Mouse (Mus musculus) stomach, postnatal 0 days (tissue): Measurements from ENCODE around the gene Ralgapa2. TPM values are rescaled to one million over a fixed set of nuclear protein-coding genes. Genes with fewer than 3 reads are reported as not detected.

Source experiments
- ATAC-seq: fragments of 200-750 bp; cut with Nextera tagmentation; 2 replicates; pipeline ENCODE4 v1.8.0; 2017; ENCODE audit not compliant: low FRiP score, low TSS enrichment
- DNase-seq: peaks from one replicate; pipeline ENCODE4 v3.0.0-alpha.2; 2016; ENCODE audit warnings: low spot score
- H3K27ac ChIP-seq: fragments of 300-500 bp; sonication (generic); replicated peaks from 2 replicates; pipeline ENCODE4 v1.5.1; 2014; ENCODE audit warnings: mild to moderate bottlenecking, control low read depth
- H3K27me3 ChIP-seq: fragments of 300-500 bp; sonication (generic); 2 replicates; pipeline ENCODE4 v1.6.1; 2014; ENCODE audit warnings: low read length; ENCODE audit not compliant: control insufficient read depth, insufficient read depth
- H3K36me3 ChIP-seq: fragments of 300-500 bp; sonication (generic); 2 replicates; pipeline ENCODE4 v1.6.1; 2014; ENCODE audit warnings: low read length, mixed read lengths; ENCODE audit not compliant: control insufficient read depth, insufficient read depth
- H3K4me1 ChIP-seq: fragments of 300-500 bp; sonication (generic); replicated peaks from 2 replicates; pipeline ENCODE4 v1.6.1; 2014; ENCODE audit warnings: antibody characterized with exemption; ENCODE audit not compliant: control insufficient read depth, insufficient read depth
- H3K4me2 ChIP-seq: fragments of 300-500 bp; sonication (generic); replicated peaks from 2 replicates; pipeline ENCODE4 v1.6.1; 2014; ENCODE audit warnings: low read depth, mild to moderate bottlenecking, control low read depth, moderate library complexity
- H3K4me3 ChIP-seq: fragments of 300-500 bp; sonication (generic); 2 replicates; pipeline ENCODE4 v1.5.1; 2014; ENCODE audit warnings: low read depth, low read length, control low read depth
- H3K9ac ChIP-seq: fragments of 300-500 bp; sonication (generic); 2 replicates; pipeline ENCODE4 v1.6.1; 2014; ENCODE audit warnings: mild to moderate bottlenecking, low read length, control low read depth, mixed read lengths
- H3K9me3 ChIP-seq: fragments of 300-500 bp; sonication (generic); 2 replicates; pipeline ENCODE4 v1.6.1; 2016; ENCODE audit warnings: low read length; ENCODE audit not compliant: control insufficient read depth
- CTCF ChIP-seq: IDR thresholded peaks from 2 replicates; pipeline ENCODE4 v1.5.1; 2016; ENCODE audit warnings: antibody characterized with exemption, low read depth, mild to moderate bottlenecking, moderate library complexity
- EP300 ChIP-seq: optimal IDR thresholded peaks from 2 replicates; pipeline ENCODE3; 2016; ENCODE audit warnings: antibody characterized with exemption
- WGBS: fragments of 180-500 bp; shearing (Covaris S2); extraction: QIAGEN DNeasy Blood & Tissue Kit; methylation state at CpG from one replicate; pipeline ENCODE4 v1.1.7; 2014; 5-methylcytosine and 5-hydroxymethylcytosine counted together
- polyA plus RNA-seq: library from polyadenylated mRNA; unstranded; fragments of >200 nt; fragmentation: Nextera tagmentation; extraction: Ambion mirVana; gene quantifications from 2 replicates; pipeline ENCODE4 v1.2.1, GENCODE M21; 2015

Gene Ralgapa2
- polyA plus RNA-seq, 1 experiment from 2014 or later: 3.1 TPM

DNA sequence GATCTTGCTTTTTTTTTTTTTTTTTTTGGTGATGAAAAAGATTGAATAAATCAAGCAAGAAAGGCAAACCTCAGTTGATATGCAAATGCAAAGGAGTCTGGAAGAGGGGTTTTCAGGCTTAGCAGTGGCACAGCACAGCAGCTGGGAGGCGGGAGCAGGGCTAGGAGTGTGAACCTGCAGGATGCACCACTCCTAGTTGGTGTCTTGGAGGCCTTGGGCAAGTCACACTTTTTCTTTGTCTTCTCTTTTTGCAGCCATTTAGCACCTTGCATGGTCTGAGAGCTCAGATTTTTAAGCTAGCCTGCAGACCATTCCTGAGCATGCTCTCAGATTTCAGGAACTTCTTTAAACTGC, 231.2 kb downstream of the Ralgapa2 start:
- no peaks in the 10 kb centered on the region for H3K27me3 ChIP-seq
- TF ChIP-seq CTCF (no peak), EP300 (no peak)
- no peaks in the 10 kb centered on the region for H3K9me3 ChIP-seq
- H3K4me1 ChIP-seq: no peaks in the 10 kb centered on the region
- H3K27ac ChIP-seq: no peak overlapping the region
- H3K36me3 ChIP-seq: no peaks in the 10 kb centered on the region
- ATAC-seq (no peak), DNase-seq (no peak)
- WGBS: 89% methylated on average over 1 of the region's 1 CpGs
- no peak overlapping the region for H3K4me2 ChIP-seq
- no peak overlapping the region for H3K9ac ChIP-seq
- H3K4me3 ChIP-seq: no peak overlapping the region

GRCm38 (mm10) chr2:146280221-146280920, 231.8 kb downstream of the Ralgapa2 start:
- ATAC-seq: no peak
- WGBS: 52% methylated on average over 6 of the region's 6 CpGs
- Histone ChIP-seq H3K9me3 (no peaks in the 10 kb centered on the region), H3K4me1 (no peaks in the 10 kb centered on the region), H3K9ac (no peak overlapping the region), H3K27me3 (no peaks in the 10 kb centered on the region), H3K4me3 (no peak overlapping the region), H3K27ac (no peak overlapping the region), H3K36me3 (no peaks in the 10 kb centered on the region), H3K4me2 (no peak overlapping the region)
- DNase-seq: no peak
- no peak for TF ChIP-seq EP300
- TF ChIP-seq CTCF: no peak

GRCm38 (mm10) chr2:146279430-146280220, 232.5 kb downstream of the Ralgapa2 start:
- ATAC-seq (no peak), DNase-seq (no peak)
- H3K36me3 ChIP-seq: no peaks in the 10 kb centered on the region
- no peaks in the 10 kb centered on the region for H3K9me3 ChIP-seq
- no peak overlapping the region for H3K9ac ChIP-seq
- WGBS: 58% methylated on average over 24 of the region's 24 CpGs
- no peak overlapping the region for H3K4me3 ChIP-seq
- no peak for TF ChIP-seq CTCF
- no peak for TF ChIP-seq EP300
- no peak overlapping the region for H3K27ac ChIP-seq
- H3K4me2 ChIP-seq: no peak overlapping the region
- H3K27me3 ChIP-seq: no peaks in the 10 kb centered on the region
- H3K4me1 ChIP-seq: no peaks in the 10 kb centered on the region

DNA sequence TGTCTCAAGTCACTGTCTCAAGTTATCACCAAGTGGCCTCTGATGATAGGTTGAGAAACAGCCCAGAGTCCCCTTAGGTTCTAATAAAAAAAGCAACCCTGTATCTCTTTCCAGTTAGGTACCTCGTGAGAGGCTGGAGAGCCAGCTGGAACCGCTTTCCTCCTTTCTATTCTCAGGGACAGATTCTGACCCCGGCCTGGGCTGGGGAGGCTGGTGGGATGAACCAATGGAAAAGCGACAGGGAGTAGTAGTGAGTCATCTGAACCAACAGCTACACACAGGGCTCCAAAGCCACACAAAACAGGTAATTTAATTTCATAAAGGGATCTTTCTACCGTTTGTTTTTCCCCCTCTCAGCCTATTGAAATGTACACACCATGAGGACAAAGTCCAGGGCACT, 233.8 kb downstream of the Ralgapa2 start:
- H3K4me3 ChIP-seq: no peak overlapping the region
- no peaks in the 10 kb centered on the region for H3K36me3 ChIP-seq
- H3K4me2 ChIP-seq: no peak overlapping the region
- H3K9ac ChIP-seq: no peak overlapping the region
- H3K27me3 ChIP-seq: no peaks in the 10 kb centered on the region
- WGBS: 20% methylated on average over 5 of the region's 5 CpGs
- ATAC-seq (peak; percentile 96), DNase-seq (peak; percentile 65)
- no peaks in the 10 kb centered on the region for H3K9me3 ChIP-seq
- H3K27ac ChIP-seq: no peak overlapping the region
- no peak for TF ChIP-seq CTCF
- no peak for TF ChIP-seq EP300
- H3K4me1 ChIP-seq: no peaks in the 10 kb centered on the region

GRCm38 (mm10) chr2:146266539-146266938, 245.6 kb downstream of the Ralgapa2 start:
- TF ChIP-seq CTCF: no peak
- no peak for TF ChIP-seq EP300
- ATAC-seq (no peak), DNase-seq (no peak)
- 42% methylated on average over 3 of the region's 3 CpGs for WGBS
- Histone ChIP-seq H3K27me3 (no peaks in the 10 kb centered on the region), H3K4me2 (no peak overlapping the region), H3K9me3 (no peaks in the 10 kb centered on the region), H3K27ac (no peak overlapping the region), H3K36me3 (no peaks in the 10 kb centered on the region), H3K4me3 (no peak overlapping the region), H3K9ac (no peak overlapping the region), H3K4me1 (no peaks in the 10 kb centered on the region)

DNA sequence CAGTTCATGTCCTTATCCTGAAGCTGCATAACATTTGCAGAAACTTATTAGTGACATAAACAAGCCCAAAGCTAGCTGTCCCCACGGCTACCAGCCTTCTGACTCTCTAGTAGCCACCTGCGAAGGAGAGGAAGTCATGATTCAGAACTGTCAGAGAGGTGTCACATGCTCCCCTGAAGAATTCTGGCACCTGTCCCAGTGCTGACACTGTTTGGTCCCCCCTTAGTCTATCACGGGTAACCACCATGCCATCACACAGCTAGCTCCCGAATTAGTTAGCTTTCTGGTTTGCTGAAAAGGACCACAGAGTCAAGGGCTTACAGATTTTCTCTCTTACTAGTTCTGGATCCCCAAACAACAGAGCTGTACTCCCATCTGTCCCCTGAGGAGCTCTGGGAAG, 247.1 kb downstream of the Ralgapa2 start:
- Histone ChIP-seq H3K27me3 (no peaks in the 10 kb centered on the region), H3K27ac (no peak overlapping the region), H3K36me3 (no peaks in the 10 kb centered on the region), H3K4me3 (no peak overlapping the region), H3K9ac (no peak overlapping the region), H3K9me3 (no peaks in the 10 kb centered on the region), H3K4me1 (no peaks in the 10 kb centered on the region), H3K4me2 (no peak overlapping the region)
- DNase-seq (no peak), ATAC-seq (no peak)
- TF ChIP-seq CTCF: no peak
- no peak for TF ChIP-seq EP300
- 44% methylated on average over 4 of the region's 4 CpGs for WGBS
